Mouse (Mus musculus) MEL (cell line): ENCODE results near the gene Ogg1. TPM values are rescaled to one million over a fixed set of nuclear protein-coding genes. Genes with fewer than 3 reads are reported as not detected.

ENCODE experiments used
- DNase-seq: peaks from one replicate; pipeline ENCODE4 v3.0.0; 2011; ENCODE audit warnings: low read depth, low spot score
- H3K27ac ChIP-seq: 2 replicates; pipeline ENCODE4 v1.5.1; 2012; ENCODE audit warnings: low read depth, mild to moderate bottlenecking, control low read depth, low read length, moderate library complexity; ENCODE audit not compliant: control insufficient read depth
- H3K27me3 ChIP-seq, 2 experiments: fragments of 150-350 bp in 1 of 2; sonication (generic) in 1 of 2; 2 replicates each; pipeline ENCODE4 v1.6.1; 2012; ENCODE audit warnings: low read length in 2 of 2, mild to moderate bottlenecking in 2 of 2, improper control_type of control experiment in 1 of 2, moderate library complexity in 1 of 2; ENCODE audit not compliant: insufficient read depth in 2 of 2, control insufficient read depth in 1 of 2
- H3K36me3 ChIP-seq, 2 experiments: 2 replicates each; pipeline ENCODE4 v1.6.1; 2012 to 2014; ENCODE audit warnings: low read length in 2 of 2, improper control_type of control experiment in 1 of 2, inconsistent platforms in 1 of 2, mild to moderate bottlenecking in 1 of 2; ENCODE audit not compliant: insufficient read depth in 2 of 2, control insufficient read depth in 1 of 2
- H3K4me1 ChIP-seq, 2 experiments: fragments of 150-350 bp in 1 of 2; sonication (generic) in 1 of 2; 2 replicates each; pipeline ENCODE4 v1.6.1; 2012; ENCODE audit warnings: low read length in 2 of 2, improper control_type of control experiment in 1 of 2, mild to moderate bottlenecking in 1 of 2; ENCODE audit not compliant: insufficient read depth in 2 of 2, control insufficient read depth in 1 of 2
- H3K4me3 ChIP-seq, 2 experiments: fragments of 150-350 bp in 1 of 2; sonication (generic) in 1 of 2; 2 replicates each; pipeline ENCODE4 v1.5.1; 2012; ENCODE audit warnings: low read depth in 2 of 2, low read length in 2 of 2, mild to moderate bottlenecking in 2 of 2, moderate library complexity in 2 of 2, control low read depth in 1 of 2, improper control_type of control experiment in 1 of 2; ENCODE audit not compliant: control insufficient read depth in 1 of 2, insufficient read depth in 1 of 2
- H3K79me2 ChIP-seq: 2 replicates; pipeline ENCODE4 v1.6.1; 2012; ENCODE audit warnings: mild to moderate bottlenecking, low read length, moderate library complexity; ENCODE audit not compliant: control insufficient read depth, poor library complexity, insufficient read depth
- H3K9ac ChIP-seq: 2 replicates; pipeline ENCODE4 v1.6.1; 2012; ENCODE audit warnings: low read depth, mild to moderate bottlenecking, control low read depth, low read length, moderate library complexity; ENCODE audit not compliant: control insufficient read depth, poor library complexity, severe bottlenecking
- H3K9me3 ChIP-seq: fragments of 150-350 bp; sonication (generic); replicated peaks from 2 replicates; pipeline ENCODE4 v1.6.1; 2012; ENCODE audit warnings: mild to moderate bottlenecking, low read length, improper control_type of control experiment, moderate library complexity; ENCODE audit not compliant: insufficient read depth
- BHLHE40 ChIP-seq: IDR thresholded peaks from 2 replicates; pipeline ENCODE4 v1.6.1; 2012; ENCODE audit warnings: low read depth, mild to moderate bottlenecking, inconsistent platforms, low read length, improper control_type of control experiment, borderline replicate concordance
- CHD1 ChIP-seq: IDR thresholded peaks from 2 replicates; pipeline ENCODE4 v1.6.1; 2012; ENCODE audit warnings: low read depth, mild to moderate bottlenecking, inconsistent platforms, low read length, improper control_type of control experiment
- E2F4 ChIP-seq: IDR thresholded peaks from 2 replicates; pipeline ENCODE4 v1.6.1; 2011; ENCODE audit warnings: low read depth, low read length, improper control_type of control experiment, borderline replicate concordance
- ELF1 ChIP-seq: IDR thresholded peaks from 2 replicates; pipeline ENCODE4 v1.6.1; 2014; ENCODE audit warnings: low read depth, mild to moderate bottlenecking, inconsistent platforms, low read length, improper control_type of control experiment, moderate library complexity
- EP300 ChIP-seq, 2 experiments: IDR thresholded peaks; 2 replicates each; pipeline ENCODE4 v1.6.1; 2011; ENCODE audit warnings: improper control_type of control experiment in 2 of 2, low read length in 2 of 2, low read depth in 1 of 2, mild to moderate bottlenecking in 1 of 2
- ETS1 ChIP-seq: IDR thresholded peaks from 2 replicates; pipeline ENCODE4 v1.6.1; 2012; ENCODE audit warnings: low read depth, mild to moderate bottlenecking, inconsistent platforms, low read length, improper control_type of control experiment, moderate library complexity
- GABPA ChIP-seq: IDR thresholded peaks from 2 replicates; pipeline ENCODE4 v1.6.1; 2012; ENCODE audit warnings: low read depth, mild to moderate bottlenecking, inconsistent platforms, low read length, improper control_type of control experiment, moderate library complexity
- GATA1 ChIP-seq: IDR thresholded peaks from 2 replicates; pipeline ENCODE4 v1.6.1; 2011; ENCODE audit warnings: low read depth, low read length, improper control_type of control experiment
- JUND ChIP-seq: IDR thresholded peaks from 2 replicates; pipeline ENCODE4 v1.6.1; 2011; ENCODE audit warnings: low read depth, mild to moderate bottlenecking, improper control_type of control experiment, low read length
- KAT2A ChIP-seq: conservative IDR thresholded peaks from 2 replicates; pipeline ENCODE4 v1.6.1; 2012; ENCODE audit warnings: low read depth, low read length, improper control_type of control experiment, inconsistent platforms
- MAFK ChIP-seq: IDR thresholded peaks from 2 replicates; pipeline ENCODE4 v1.6.1; 2011; ENCODE audit warnings: low read depth, mild to moderate bottlenecking, low read length, improper control_type of control experiment, borderline replicate concordance
- MAZ ChIP-seq: IDR thresholded peaks from 2 replicates; pipeline ENCODE4 v1.6.1; 2012; ENCODE audit warnings: low read depth, mild to moderate bottlenecking, inconsistent platforms, low read length, improper control_type of control experiment
- MXI1 ChIP-seq: IDR thresholded peaks from 2 replicates; pipeline ENCODE4 v1.6.1; 2011; ENCODE audit warnings: mild to moderate bottlenecking, low read depth, low read length, improper control_type of control experiment
- MYB ChIP-seq: IDR thresholded peaks from 2 replicates; pipeline ENCODE4 v1.6.1; 2011; ENCODE audit warnings: mild to moderate bottlenecking, low read depth, low read length, improper control_type of control experiment
- MYC ChIP-seq: IDR thresholded peaks from 2 replicates; pipeline ENCODE4 v1.6.1; 2011; ENCODE audit warnings: low read depth, mild to moderate bottlenecking, low read length, improper control_type of control experiment, moderate library complexity
- NELFE ChIP-seq: IDR thresholded peaks from 2 replicates; pipeline ENCODE4 v1.6.1; 2011; ENCODE audit warnings: low read depth, low read length, improper control_type of control experiment
- NRF1 ChIP-seq: IDR thresholded peaks from 2 replicates; pipeline ENCODE4 v1.6.1; 2014; ENCODE audit warnings: low read depth, mild to moderate bottlenecking, inconsistent platforms, low read length, improper control_type of control experiment, moderate library complexity; ENCODE audit not compliant: poor library complexity, insufficient read depth, severe bottlenecking
- POLR2A ChIP-seq, 2 experiments: IDR thresholded peaks; 2 replicates each; pipeline ENCODE4 v1.6.1; 2011 to 2012; ENCODE audit warnings: low read length in 2 of 2, mild to moderate bottlenecking in 2 of 2, control low read depth in 1 of 2, improper control_type of control experiment in 1 of 2, low read depth in 1 of 2, moderate library complexity in 1 of 2; ENCODE audit not compliant: control insufficient read depth in 1 of 2, insufficient read depth in 1 of 2, poor library complexity in 1 of 2
- POLR2AphosphoS2 ChIP-seq: IDR thresholded peaks from 2 replicates; pipeline ENCODE4 v1.6.1; 2011; ENCODE audit warnings: low read length, improper control_type of control experiment
- POLR2AphosphoS5 ChIP-seq: IDR thresholded peaks from 2 replicates; pipeline ENCODE4 v1.6.1; 2012; ENCODE audit warnings: low read depth, borderline replicate concordance, mild to moderate bottlenecking, inconsistent platforms, low read length, moderate library complexity, mixed read lengths
- RAD21 ChIP-seq: IDR thresholded peaks from 2 replicates; pipeline ENCODE4 v1.6.1; 2011; ENCODE audit warnings: mild to moderate bottlenecking, low read depth, low read length, improper control_type of control experiment
- RCOR1 ChIP-seq: IDR thresholded peaks from 2 replicates; pipeline ENCODE4 v1.6.1; 2012; ENCODE audit warnings: low read depth, mild to moderate bottlenecking, inconsistent platforms, low read length, improper control_type of control experiment
- TAL1 ChIP-seq: IDR thresholded peaks from 2 replicates; pipeline ENCODE4 v1.6.1; 2012; ENCODE audit warnings: mild to moderate bottlenecking, inconsistent platforms, low read length, moderate library complexity, mixed read lengths
- TBP ChIP-seq: IDR thresholded peaks from 2 replicates; pipeline ENCODE4 v1.8.0; 2011; ENCODE audit warnings: low read depth, low read length, improper control_type of control experiment
- TCF12 ChIP-seq: IDR thresholded peaks from 2 replicates; pipeline ENCODE4 v1.6.1; 2014; ENCODE audit warnings: low read depth, mild to moderate bottlenecking, inconsistent platforms, low read length, improper control_type of control experiment, moderate library complexity
- UBTF ChIP-seq: IDR thresholded peaks from 2 replicates; pipeline ENCODE4 v1.6.1; 2012; ENCODE audit warnings: low read depth, mild to moderate bottlenecking, inconsistent platforms, low read length, improper control_type of control experiment, moderate library complexity, borderline replicate concordance; ENCODE audit not compliant: insufficient read depth
- USF1 ChIP-seq: IDR thresholded peaks from 2 replicates; pipeline ENCODE4 v1.6.1; 2014; ENCODE audit warnings: low read depth, mild to moderate bottlenecking, inconsistent platforms, low read length, improper control_type of control experiment, moderate library complexity
- ZC3H11A ChIP-seq: IDR thresholded peaks from 2 replicates; pipeline ENCODE4 v1.6.1; 2012; ENCODE audit warnings: low read depth, mild to moderate bottlenecking, inconsistent platforms, low read length, improper control_type of control experiment
- ZKSCAN1 ChIP-seq: IDR thresholded peaks from 2 replicates; pipeline ENCODE4 v1.6.1; 2012; ENCODE audit warnings: low read depth, mild to moderate bottlenecking, inconsistent platforms, low read length, improper control_type of control experiment, moderate library complexity
- ZMIZ1 ChIP-seq: IDR thresholded peaks from 2 replicates; pipeline ENCODE4 v1.6.1; 2012; ENCODE audit warnings: low read depth, mild to moderate bottlenecking, inconsistent platforms, low read length, improper control_type of control experiment, moderate library complexity
- polyA plus RNA-seq, 2 experiments: library from polyadenylated mRNA; stranded (reverse) in 1 of 2; unstranded in 1 of 2; fragments of >175 nt in 1 of 2; fragments of >200 nt in 1 of 2; gene quantifications; 2 replicates each; pipeline versions ENCODE4 v1.2.1 to v1.2.4; 2012; ENCODE audit warnings: low replicate concordance in 2 of 2, low read depth in 1 of 2; ENCODE audit not compliant: insufficient read length in 2 of 2, insufficient read depth in 1 of 2, missing spikeins in 1 of 2
- total RNA-seq: library from RNA; depleted of rRNA; stranded (reverse); fragments of 300-350 nt; gene quantifications from 2 replicates; pipeline ENCODE4 v1.2.3, GENCODE M21; 2012

Gene Ogg1
- total and polyA plus RNA-seq, 3 experiments: 8.7 to 20.0 TPM; not detected in 1

- Histone ChIP-seq H3K9ac (no peak overlapping the region), H3K9me3 (no peaks in the 10 kb centered on the region), H3K79me2 (no peaks in the 10 kb centered on the region), H3K27me3 (no peaks in the 10 kb centered on the region), H3K27ac (peak overlapping the region; percentile 21; the same call in 1 of the 2 replicates), H3K36me3 (peaks cover 2 to 24% of the 10 kb centered on the region in 2 experiments; a peak in 3 of 4 replicates), H3K4me1 (peaks cover 9 to 23% of the 10 kb centered on the region in 2 experiments), H3K4me3 (no peak overlapping the region)
- TF ChIP-seq ETS1 (0 out of 2 replicates have a peak, but pooled peaks have one; percentile 7), RCOR1 (0 out of 2 replicates have a peak, but pooled peaks have one; percentile 34), TCF12 (0 out of 2 replicates have a peak, but pooled peaks have one; percentile 32), NELFE (no peak), EP300 (IDR thresholded peaks at IDR 0.05; ENCODE audit: low read depth in 1 of 2, low read length in 2 of 2) (peak; percentile 17 to 55; a peak in 2 of 4 replicates), ELF1 (no peak), MAFK (no peak), GATA1 (0 out of 2 replicates have a peak, but pooled peaks have one; percentile 6)
- DNase-seq: peak; percentile 64
Observed at GRCm38 (mm10) chr6:113329396-113329795, 2.6 kb downstream of the Ogg1 start.

GRCm38 (mm10) chr6:113330547-113330946 lies 3.8 kb downstream of the Ogg1 start:
- no peak overlapping the region; a peak in 1 of 4 replicates for H3K4me3 ChIP-seq
- peak; percentile 88 for DNase-seq
- H3K27me3 ChIP-seq: no peaks in the 10 kb centered on the region
- peak overlapping the region; percentile 47 for H3K27ac ChIP-seq
- H3K4me1 ChIP-seq: peaks cover 9 to 23% of the 10 kb centered on the region in 2 experiments
- H3K9ac ChIP-seq: no peak overlapping the region
- peaks cover 0 to 24% of the 10 kb centered on the region in 2 experiments; a peak in 2 of 4 replicates for H3K36me3 ChIP-seq
- no peaks in the 10 kb centered on the region for H3K79me2 ChIP-seq
- H3K9me3 ChIP-seq: no peaks in the 10 kb centered on the region
- TF ChIP-seq ETS1 (no peak), EP300 (IDR thresholded peaks at IDR 0.05; ENCODE audit: low read depth in 1 of 2, low read length in 2 of 2) (no peak; a peak in 1 of 4 replicates), GABPA (no peak), BHLHE40 (no peak), USF1 (no peak), JUND (no peak), MYC (no peak), CHD1 (no peak), KAT2A (no peak; the same call in 1 of the 2 replicates), TBP (peak; percentile 84), MXI1 (no peak), E2F4 (no peak), UBTF (no peak), NELFE (peak; percentile 44; the same call in 1 of the 2 replicates), POLR2AphosphoS5 (no peak), ZKSCAN1 (no peak), RCOR1 (no peak), RAD21 (no peak), MYB (no peak), MAFK (no peak), ZMIZ1 (no peak), NRF1 (no peak), TAL1 (no peak), GATA1 (no peak), MAZ (no peak), ZC3H11A (no peak), POLR2AphosphoS2 (no peak), TCF12 (no peak), POLR2A (IDR thresholded peaks at IDR 0.05; ENCODE audit: control insufficient read depth in 1 of 2, insufficient read depth in 1 of 2, low read depth in 1 of 2, low read length in 2 of 2, poor library complexity in 1 of 2) (peak in 1 of 2 experiments; percentile 73; a peak in 2 of 4 replicates)
